Mouse (Mus musculus): ENCODE results near the gene Runx2.

GRCm38 (mm10) chr17:44538921-44539320 is 275.7 kb downstream of the Runx2 start:
- no peak for TF ChIP-seq ZNF384 (IDR thresholded peaks at IDR 0.05; ENCODE audit: low read depth, low read length)
- no peak for TF ChIP-seq MAFK (IDR thresholded peaks at IDR 0.05; ENCODE audit: insufficient read depth, low read depth, low read length)

Measured in ES-E14 (cell line).